Mouse (Mus musculus) midbrain, embryonic 16.5 days (tissue): ENCODE measurements around the gene Ccp110. TPM values are rescaled to one million over a fixed set of nuclear protein-coding genes. Genes with fewer than 3 reads are reported as not detected.
A peak's percentile ranks its signal among the peaks of the same experiment; 100 is the strongest.

ENCODE experiments used
- ATAC-seq: fragments of 200-750 bp; cut with Nextera tagmentation; 2 replicates; pipeline ENCODE4 v1.8.0; 2017; ENCODE audit warnings: moderate TSS enrichment
- H3K27ac ChIP-seq: fragments of 300-500 bp; sonication (generic); 2 replicates; pipeline ENCODE4 v1.5.1; 2014; ENCODE audit warnings: mild to moderate bottlenecking, low read length, mixed read lengths
- H3K27me3 ChIP-seq: fragments of 300-500 bp; sonication (generic); 2 replicates; pipeline ENCODE4 v1.6.1; 2014; ENCODE audit warnings: low read depth, low read length, mixed read lengths; ENCODE audit not compliant: control insufficient read depth, insufficient read depth
- H3K36me3 ChIP-seq: fragments of 300-500 bp; sonication (generic); 2 replicates; pipeline ENCODE4 v1.6.1; 2014; ENCODE audit warnings: mild to moderate bottlenecking, low read length, moderate library complexity, mixed read lengths; ENCODE audit not compliant: control insufficient read depth, insufficient read depth
- H3K4me1 ChIP-seq: fragments of 300-500 bp; sonication (generic); 2 replicates; pipeline ENCODE4 v1.6.1; 2014; ENCODE audit warnings: mild to moderate bottlenecking, low read length, mixed read lengths; ENCODE audit not compliant: control insufficient read depth, insufficient read depth
- H3K4me2 ChIP-seq: fragments of 300-500 bp; sonication (generic); 2 replicates; pipeline ENCODE4 v1.6.1; 2014; ENCODE audit warnings: mild to moderate bottlenecking, low read length, mixed read lengths
- H3K4me3 ChIP-seq: fragments of 300-500 bp; sonication (generic); 2 replicates; pipeline ENCODE4 v1.5.1; 2014; ENCODE audit warnings: low read depth, mild to moderate bottlenecking, low read length, moderate library complexity, mixed read lengths
- H3K9ac ChIP-seq: fragments of 300-500 bp; sonication (generic); 2 replicates; pipeline ENCODE4 v1.6.1; 2014; ENCODE audit warnings: low read depth, low read length, mixed read lengths
- H3K9me3 ChIP-seq: fragments of 300-500 bp; sonication (generic); replicated peaks from 2 replicates; pipeline ENCODE4 v1.6.1; 2014; ENCODE audit warnings: mild to moderate bottlenecking, low read length, mixed read lengths; ENCODE audit not compliant: control insufficient read depth, poor library complexity, severe bottlenecking
- WGBS: fragments of 180-500 bp; shearing (Covaris S2); extraction: QIAGEN DNeasy Blood & Tissue Kit; methylation state at CpG from one replicate; pipeline ENCODE4 v1.1.7; 2014; 5-methylcytosine and 5-hydroxymethylcytosine counted together
- polyA plus RNA-seq: library from polyadenylated mRNA; unstranded; fragments of >200 nt; fragmentation: Nextera tagmentation; extraction: Ambion mirVana; gene quantifications from 2 replicates; pipeline ENCODE4 v1.2.1, GENCODE M21; 2015

Ccp110 gene
- 33.1 and 40.4 TPM in 2 replicates for polyA plus RNA-seq

- peak within 1 kb of the TSS; percentile 71 for H3K9ac ChIP-seq
- peaks cover 14% of the 10 kb centered on the region for H3K4me1 ChIP-seq
- H3K27me3 ChIP-seq = no peaks in the 10 kb centered on the region
- peak; percentile 98 for ATAC-seq
- peak within 1 kb of the TSS; percentile 66 for H3K4me2 ChIP-seq
- no peaks in the 10 kb centered on the region for H3K9me3 ChIP-seq
- peak within 1 kb of the TSS; percentile 67 for H3K27ac ChIP-seq
- H3K4me3 ChIP-seq = peak within 1 kb of the TSS; percentile 65
- under 1% methylated on average over 48 of the region's 48 CpGs for WGBS
- peaks cover 8% of the 10 kb centered on the region; the same call in 1 of the 2 replicates for H3K36me3 ChIP-seq
Measured at GRCm38 (mm10) chr7:118712228-118713173, at the start of gene Ccp110. Ccp110 (plus strand) TSS chr7:118712552.

GRCm38 (mm10) chr7:118667773-118668172 lies 44.6 kb upstream of the Ccp110 start:
- peaks cover 7% of the 10 kb centered on the region; the same call in 1 of the 2 replicates for H3K9me3 ChIP-seq

GRCm38 (mm10) chr7:118670142-118670541 lies 42.2 kb upstream of the Ccp110 start:
- Histone ChIP-seq H3K4me2 (no peak overlapping the region), H3K4me1 (no peaks in the 10 kb centered on the region), H3K9me3 (no peaks in the 10 kb centered on the region), H3K36me3 (no peaks in the 10 kb centered on the region), H3K27me3 (no peaks in the 10 kb centered on the region), H3K27ac (no peak overlapping the region), H3K9ac (no peak overlapping the region), H3K4me3 (no peak overlapping the region)
- ATAC-seq = no peak
- WGBS = 69% methylated on average over 4 of the region's 4 CpGs

More at GRCm38 (mm10) chr7:118667773-118668172, 44.6 kb upstream of the Ccp110 start:
- no peak for ATAC-seq
- Histone ChIP-seq H3K27ac (no peak overlapping the region), H3K36me3 (no peaks in the 10 kb centered on the region), H3K4me2 (no peak overlapping the region), H3K4me1 (no peaks in the 10 kb centered on the region), H3K27me3 (no peaks in the 10 kb centered on the region), H3K9ac (no peak overlapping the region), H3K4me3 (no peak overlapping the region)
- WGBS = 94% methylated on average over 2 of the region's 2 CpGs

- Histone ChIP-seq H3K36me3 (no peaks in the 10 kb centered on the region), H3K9ac (no peak overlapping the region), H3K4me1 (no peaks in the 10 kb centered on the region), H3K4me3 (no peak overlapping the region), H3K9me3 (no peaks in the 10 kb centered on the region), H3K27ac (no peak overlapping the region), H3K4me2 (no peak overlapping the region), H3K27me3 (no peaks in the 10 kb centered on the region)
- no peak for ATAC-seq
- 93% methylated on average over 4 of the region's 4 CpGs for WGBS
Measured at GRCm38 (mm10) chr7:118676826-118677225, 35.5 kb upstream of the Ccp110 start.

- Histone ChIP-seq H3K4me3 (no peak overlapping the region), H3K4me1 (no peaks in the 10 kb centered on the region), H3K27me3 (no peaks in the 10 kb centered on the region), H3K9ac (no peak overlapping the region), H3K9me3 (no peaks in the 10 kb centered on the region), H3K4me2 (no peak overlapping the region), H3K36me3 (peaks cover 26% of the 10 kb centered on the region), H3K27ac (no peak overlapping the region)
- ATAC-seq = peak; percentile 50; the same call in 1 of the 2 replicates
- 19% methylated on average over 5 of the region's 5 CpGs for WGBS
Measured at GRCm38 (mm10) chr7:118688199-118688598, 24.2 kb upstream of the Ccp110 start.

- Histone ChIP-seq H3K27ac (no peak overlapping the region), H3K4me3 (no peak overlapping the region), H3K9ac (no peak overlapping the region), H3K4me1 (no peaks in the 10 kb centered on the region), H3K36me3 (peaks cover 28% of the 10 kb centered on the region), H3K9me3 (no peaks in the 10 kb centered on the region), H3K27me3 (no peaks in the 10 kb centered on the region), H3K4me2 (no peak overlapping the region)
- WGBS = 90% methylated on average over 7 of the region's 7 CpGs
- ATAC-seq = no peak
Measured at GRCm38 (mm10) chr7:118689088-118689487, 23.3 kb upstream of the Ccp110 start.

GRCm38 (mm10) chr7:118691287-118691686 lies 21.1 kb upstream of the Ccp110 start:
- WGBS = 96% methylated on average over 2 of the region's 2 CpGs

GRCm38 (mm10) chr7:118696146-118696545 lies 16.2 kb upstream of the Ccp110 start:
- Histone ChIP-seq H3K9me3 (no peaks in the 10 kb centered on the region), H3K4me1 (0 out of 2 replicates have a peak, but pooled peaks cover 3% of the 10 kb centered on the region), H3K4me3 (no peak overlapping the region), H3K9ac (no peak overlapping the region), H3K36me3 (peaks cover 38% of the 10 kb centered on the region), H3K27me3 (no peaks in the 10 kb centered on the region), H3K27ac (no peak overlapping the region), H3K4me2 (no peak overlapping the region)
- no peak for ATAC-seq
- WGBS = 96% methylated on average over 6 of the region's 6 CpGs

More at GRCm38 (mm10) chr7:118691287-118691686, 21.1 kb upstream of the Ccp110 start:
- no peak overlapping the region for H3K4me2 ChIP-seq
- H3K9ac ChIP-seq = no peak overlapping the region
- H3K4me1 ChIP-seq = no peaks in the 10 kb centered on the region
- no peaks in the 10 kb centered on the region for H3K9me3 ChIP-seq
- H3K36me3 ChIP-seq = peaks cover 35% of the 10 kb centered on the region
- no peaks in the 10 kb centered on the region for H3K27me3 ChIP-seq
- no peak overlapping the region for H3K4me3 ChIP-seq
- ATAC-seq = no peak
- no peak overlapping the region for H3K27ac ChIP-seq

GRCm38 (mm10) chr7:118697168-118697567 lies 15.2 kb upstream of the Ccp110 start:
- H3K27ac ChIP-seq = no peak overlapping the region
- H3K4me3 ChIP-seq = no peak overlapping the region
- H3K27me3 ChIP-seq = no peaks in the 10 kb centered on the region
- ATAC-seq = no peak
- H3K9me3 ChIP-seq = no peaks in the 10 kb centered on the region
- H3K4me1 ChIP-seq = 0 out of 2 replicates have a peak, but pooled peaks cover 3% of the 10 kb centered on the region
- H3K4me2 ChIP-seq = no peak overlapping the region
- peaks cover 30% of the 10 kb centered on the region for H3K36me3 ChIP-seq
- H3K9ac ChIP-seq = no peak overlapping the region
- 78% methylated on average over 4 of the region's 4 CpGs for WGBS
